Mouse (Mus musculus) myocyte (in vitro differentiated cells): ENCODE data around the gene Fbxl5.

Experiments
- E2F4 ChIP-seq: IDR thresholded peaks from one replicate; pipeline ENCODE4 v1.6.1; 2011; ENCODE audit warnings: mild to moderate bottlenecking, control low read depth, moderate library complexity; ENCODE audit not compliant: insufficient read depth
- MAX ChIP-seq: IDR thresholded peaks from one replicate; pipeline ENCODE4 v1.6.1; 2011; ENCODE audit warnings: low read depth, mild to moderate bottlenecking, control low read depth
- POLR2A ChIP-seq: IDR thresholded peaks from one replicate; pipeline ENCODE4 v1.6.1; 2011; ENCODE audit warnings: low read depth, mild to moderate bottlenecking, control low read depth, moderate library complexity; ENCODE audit not compliant: insufficient read length
- TCF12 ChIP-seq: IDR thresholded peaks from one replicate; pipeline ENCODE4 v1.6.1; 2011; ENCODE audit warnings: mild to moderate bottlenecking, control low read depth; ENCODE audit not compliant: poor library complexity, insufficient read depth, severe bottlenecking

DNA sequence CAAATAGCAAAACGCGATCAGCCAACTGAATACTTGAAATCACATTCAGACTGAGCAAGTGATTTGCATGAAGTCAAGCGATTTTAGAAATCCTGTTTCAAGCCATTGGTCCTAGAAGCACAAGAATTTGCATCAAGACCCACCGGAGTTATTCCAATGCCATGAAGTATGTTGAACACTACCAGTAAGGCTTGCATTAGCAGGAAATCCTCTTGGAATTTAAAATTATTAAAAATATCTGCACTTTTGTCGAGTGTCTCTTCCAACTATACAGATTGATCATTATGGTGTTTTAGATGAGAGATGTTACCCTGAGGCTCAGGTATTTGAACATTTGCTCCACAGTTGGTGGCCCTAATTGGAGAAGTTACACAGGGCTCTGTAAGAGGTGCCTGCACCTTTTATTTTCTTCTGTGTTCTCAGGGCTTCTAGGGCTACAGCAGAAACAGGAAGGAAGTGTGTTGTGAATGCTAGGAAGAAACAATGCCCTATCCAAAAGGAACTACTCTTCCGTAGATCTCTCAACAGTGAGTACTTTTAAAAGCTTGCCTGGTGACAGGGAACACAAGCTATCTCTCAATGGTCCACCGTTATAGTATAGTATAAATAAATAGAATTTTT is 32.5 kb upstream of the Fbxl5 start:
- TF ChIP-seq TCF12, result no peak
- no peak for TF ChIP-seq E2F4
- TF ChIP-seq POLR2A, result no peak
- TF ChIP-seq MAX, result no peak
